Mouse (Mus musculus): ENCODE measurements around the gene Ube2g1.
"Not testable (repeated sequence)": the region's sequence is repeated elsewhere in the genome, so short reads cannot be mapped to it uniquely, and the experiment has no call there.

Ube2g1 gene

GRCm38 (mm10) chr11:72607469-72608070 lies 487 bp downstream of the Ube2g1 start:
- peak; percentile 87 for DNase-seq (ENCODE audit: low spot score)

GRCm38 (mm10) chr11:72608071-72608679 lies 1.1 kb downstream of the Ube2g1 start:
- peak; percentile 90 for DNase-seq (ENCODE audit: low spot score)

GRCm38 (mm10) chr11:72609242-72609641 lies 2.2 kb downstream of the Ube2g1 start:
- DNase-seq (ENCODE audit: low spot score): no peak

GRCm38 (mm10) chr11:72614336-72614735 lies 7.3 kb downstream of the Ube2g1 start:
- not testable (repeated sequence) for DNase-seq (ENCODE audit: low spot score)

- no peak for DNase-seq (ENCODE audit: low spot score)
Observed at GRCm38 (mm10) chr11:72615931-72616330, 8.8 kb downstream of the Ube2g1 start.

- DNase-seq (ENCODE audit: low spot score): no peak
Observed at GRCm38 (mm10) chr11:72618476-72618875, 11.4 kb downstream of the Ube2g1 start.

GRCm38 (mm10) chr11:72642730-72643129 lies 35.6 kb downstream of the Ube2g1 start:
- DNase-seq (ENCODE audit: low spot score): no peak

GRCm38 (mm10) chr11:72645386-72645785 lies 38.3 kb downstream of the Ube2g1 start:
- DNase-seq (ENCODE audit: low spot score): no peak

- no peak for DNase-seq (ENCODE audit: low spot score)
Observed at GRCm38 (mm10) chr11:72650347-72650746, 43.3 kb downstream of the Ube2g1 start.

- DNase-seq (ENCODE audit: low spot score): no peak
Observed at GRCm38 (mm10) chr11:72659918-72660317, 52.8 kb downstream of the Ube2g1 start.

- DNase-seq (ENCODE audit: low spot score): no peak
Observed at GRCm38 (mm10) chr11:72660359-72660758, 53.3 kb downstream of the Ube2g1 start.

GRCm38 (mm10) chr11:72664641-72665040 lies 57.6 kb downstream of the Ube2g1 start:
- DNase-seq (ENCODE audit: low spot score): no peak

- no peak for DNase-seq (ENCODE audit: low spot score)
Observed at GRCm38 (mm10) chr11:72670634-72671033, 63.6 kb downstream of the Ube2g1 start.

- DNase-seq (ENCODE audit: low spot score): no peak
Observed at GRCm38 (mm10) chr11:72671294-72671988, 64.4 kb downstream of the Ube2g1 start.

GRCm38 (mm10) chr11:72672438-72672837 lies 65.4 kb downstream of the Ube2g1 start:
- no peak for DNase-seq (ENCODE audit: low spot score)

- no peak for DNase-seq (ENCODE audit: low spot score)
Observed at GRCm38 (mm10) chr11:72675280-72675679, 68.2 kb downstream of the Ube2g1 start.

GRCm38 (mm10) chr11:72680726-72681125 lies 73.6 kb downstream of the Ube2g1 start:
- no peak for DNase-seq (ENCODE audit: low spot score)

- no peak for DNase-seq (ENCODE audit: low spot score)
Observed at GRCm38 (mm10) chr11:72683402-72683801, 76.3 kb downstream of the Ube2g1 start.

GRCm38 (mm10) chr11:72686697-72687096 lies 79.6 kb downstream of the Ube2g1 start:
- no peak for DNase-seq (ENCODE audit: low spot score)

GRCm38 (mm10) chr11:72688242-72688641 lies 81.2 kb downstream of the Ube2g1 start:
- DNase-seq (ENCODE audit: low spot score): no peak

GRCm38 (mm10) chr11:72689115-72689514 lies 82.0 kb downstream of the Ube2g1 start:
- no peak for DNase-seq (ENCODE audit: low spot score)

GRCm38 (mm10) chr11:72689551-72690510 lies 82.7 kb downstream of the Ube2g1 start, which contains the start of gene Ankfy1:
Ankfy1 (plus strand) TSS chr11:72690006.
- peak; percentile 95 for DNase-seq (ENCODE audit: low spot score)
